Mouse (Mus musculus): ENCODE results near the gene Nono.

GRCm38 (mm10) chrX:101428785-101429141, 355 bp upstream of the Nono start:
- TF ChIP-seq GATA1 (IDR thresholded peaks at IDR 0.05; ENCODE audit: low read length) = no peak
- no peak for TF ChIP-seq TAL1 (IDR thresholded peaks at IDR 0.05; ENCODE audit: low read length)
